Mouse (Mus musculus): ENCODE measurements around the gene Awat2. TPM values are rescaled to one million over a fixed set of nuclear protein-coding genes. Genes with fewer than 3 reads are reported as not detected.
"Not testable (repeated sequence)": the region's sequence is repeated elsewhere in the genome, so short reads cannot be mapped to it uniquely, and the experiment has no call there.

The Awat2 gene
- 0.12 and 0.13 TPM in 2 replicates for polyA plus RNA-seq (2015; fragmentation: Nextera tagmentation; extraction: Ambion mirVana)

DNA sequence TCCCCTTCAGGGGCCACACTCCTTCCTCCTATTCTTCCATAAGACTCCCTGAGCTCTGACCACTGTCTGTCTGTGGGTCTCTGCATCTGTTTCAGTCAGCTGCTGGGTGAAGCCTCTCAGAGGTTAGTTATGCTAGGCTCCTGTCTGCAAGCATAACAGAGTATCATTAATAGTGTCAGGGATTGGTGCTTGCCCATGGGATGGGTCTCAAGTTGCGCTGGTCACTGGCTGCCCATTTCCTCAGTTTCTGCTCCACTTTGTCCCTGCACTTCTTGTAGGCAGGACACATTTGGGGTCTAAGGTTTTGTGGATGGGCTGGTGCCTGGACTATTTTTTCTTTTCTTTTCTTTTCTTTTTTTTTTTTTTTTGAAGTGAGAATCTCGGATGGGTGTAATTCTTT is at the start of gene Awat2:
Awat2 (minus strand) TSS at position 101 of the 400 bp plus-strand sequence.
- not testable (repeated sequence) for H3K36me3 ChIP-seq (ENCODE audit: control insufficient read depth, insufficient read depth); H3K27ac ChIP-seq (ENCODE audit: low read depth, low read length); H3K4me2 ChIP-seq (replicated peaks; ENCODE audit: low read depth); H3K9ac ChIP-seq (ENCODE audit: low read depth, low read length); H3K4me3 ChIP-seq (ENCODE audit: low read depth, low read length); H3K4me1 ChIP-seq (replicated peaks; ENCODE audit: control insufficient read depth, insufficient read depth, low read length); ATAC-seq; H3K27me3 ChIP-seq (replicated peaks; ENCODE audit: control insufficient read depth, insufficient read depth, low read length); H3K9me3 ChIP-seq (ENCODE audit: control insufficient read depth)
- 100% methylated on average over 2 of the region's 2 CpGs for WGBS

DNA sequence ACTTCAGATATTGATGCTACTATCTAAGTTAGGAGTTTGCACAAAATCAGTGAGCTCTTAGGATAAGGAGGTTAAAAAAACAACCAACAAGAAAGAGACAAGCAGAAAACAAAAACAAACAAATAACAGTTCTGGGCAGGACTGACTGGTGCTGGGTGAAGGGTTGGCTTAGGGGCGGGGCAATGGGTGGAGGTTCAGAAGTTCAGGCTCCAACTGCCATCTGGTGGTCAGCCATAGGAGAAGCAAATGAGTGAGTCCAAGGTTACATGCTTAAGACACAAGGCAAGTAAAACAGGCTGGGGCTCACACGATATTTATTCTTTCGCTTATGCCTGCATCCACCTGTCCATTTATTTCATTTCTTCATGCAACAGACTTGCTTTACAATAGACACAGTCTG is 37.8 kb upstream of the Awat2 start:
- peak; percentile 80 for TF ChIP-seq CTCF (IDR thresholded peaks at IDR 0.05; ENCODE audit: low read depth)
- H3K27me3 ChIP-seq (replicated peaks; ENCODE audit: control insufficient read depth, insufficient read depth, low read length): no peaks in the 10 kb centered on the region
- 34% methylated on average over 3 of the region's 3 CpGs for WGBS
- no peaks in the 10 kb centered on the region for H3K9me3 ChIP-seq (ENCODE audit: control insufficient read depth)
- H3K27ac ChIP-seq (ENCODE audit: low read depth, low read length): no peak overlapping the region
- ATAC-seq: no peak; the same call in 1 of the 2 replicates
- no peak overlapping the region for H3K4me3 ChIP-seq (ENCODE audit: low read depth, low read length)
- no peaks in the 10 kb centered on the region for H3K4me1 ChIP-seq (replicated peaks; ENCODE audit: control insufficient read depth, insufficient read depth, low read length)
- H3K9ac ChIP-seq (ENCODE audit: low read depth, low read length): no peak overlapping the region
- H3K36me3 ChIP-seq (ENCODE audit: control insufficient read depth, insufficient read depth): no peaks in the 10 kb centered on the region
- H3K4me2 ChIP-seq (replicated peaks; ENCODE audit: low read depth): no peak overlapping the region

DNA sequence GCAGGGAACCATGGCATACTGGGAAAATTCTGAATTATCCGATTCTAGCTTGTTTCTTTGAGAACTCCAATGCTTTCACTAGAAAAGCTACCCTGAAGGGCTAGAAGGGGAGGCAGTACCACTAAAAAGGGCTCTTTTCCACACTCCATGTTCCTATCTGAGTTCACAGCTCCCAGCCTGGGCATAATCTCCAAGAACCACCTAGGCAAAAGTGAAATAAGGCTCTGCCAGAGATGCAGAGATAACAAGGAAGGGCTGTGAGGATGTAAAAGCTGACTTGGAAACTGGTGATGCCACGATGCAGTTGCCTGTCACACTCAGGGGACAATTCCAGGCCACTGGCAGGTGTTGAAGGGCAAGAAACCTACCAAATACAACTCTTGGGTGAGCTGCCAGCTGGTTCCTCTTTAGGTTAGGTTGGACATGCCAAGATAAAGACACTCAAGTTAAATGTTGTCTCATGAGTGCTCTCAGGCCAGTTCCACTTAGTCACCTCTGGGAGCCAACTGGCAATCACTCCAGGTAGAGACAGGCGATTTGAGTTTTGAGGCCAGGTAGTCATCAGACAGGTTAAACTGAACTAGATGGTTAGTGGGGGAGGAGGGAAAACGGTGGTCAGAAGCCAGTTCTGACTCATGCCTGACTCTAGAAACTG is 33.2 kb upstream of the Awat2 start:
- Histone ChIP-seq H3K27me3 (replicated peaks; ENCODE audit: control insufficient read depth, insufficient read depth, low read length) (no peaks in the 10 kb centered on the region), H3K9ac (ENCODE audit: low read depth, low read length) (no peak overlapping the region), H3K27ac (ENCODE audit: low read depth, low read length) (no peak overlapping the region), H3K36me3 (ENCODE audit: control insufficient read depth, insufficient read depth) (no peaks in the 10 kb centered on the region), H3K4me2 (replicated peaks; ENCODE audit: low read depth) (no peak overlapping the region), H3K4me3 (ENCODE audit: low read depth, low read length) (no peak overlapping the region), H3K4me1 (replicated peaks; ENCODE audit: control insufficient read depth, insufficient read depth, low read length) (no peaks in the 10 kb centered on the region), H3K9me3 (ENCODE audit: control insufficient read depth) (no peaks in the 10 kb centered on the region)
- 71% methylated on average over 4 of the region's 4 CpGs for WGBS
- no peak for ATAC-seq
- TF ChIP-seq CTCF (IDR thresholded peaks at IDR 0.05; ENCODE audit: low read depth): no peak

DNA sequence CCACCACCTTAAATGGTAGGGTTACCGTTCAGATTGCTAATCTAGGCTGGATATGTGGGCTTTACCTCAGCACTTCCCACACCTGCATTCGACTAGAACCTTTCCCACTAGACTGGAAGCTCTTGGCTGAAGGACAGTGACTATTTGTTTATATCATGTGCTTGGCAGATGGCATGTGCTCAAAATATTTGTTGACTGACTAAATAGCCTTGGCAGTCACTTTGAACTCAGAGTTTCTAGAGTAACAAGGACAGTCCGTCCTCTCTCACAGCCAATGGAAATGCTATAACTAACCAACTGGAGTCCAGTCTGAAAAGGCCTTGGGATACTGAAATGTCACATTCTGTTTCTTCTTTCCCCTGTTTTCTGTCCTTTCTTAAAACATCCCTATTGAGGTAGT is 29.0 kb upstream of the Awat2 start:
- H3K4me1 ChIP-seq (replicated peaks; ENCODE audit: control insufficient read depth, insufficient read depth, low read length): no peaks in the 10 kb centered on the region
- no peak overlapping the region for H3K27ac ChIP-seq (ENCODE audit: low read depth, low read length)
- H3K4me3 ChIP-seq (ENCODE audit: low read depth, low read length): no peak overlapping the region
- no peaks in the 10 kb centered on the region for H3K9me3 ChIP-seq (ENCODE audit: control insufficient read depth)
- TF ChIP-seq CTCF (IDR thresholded peaks at IDR 0.05; ENCODE audit: low read depth): no peak
- H3K9ac ChIP-seq (ENCODE audit: low read depth, low read length): no peak overlapping the region
- no peaks in the 10 kb centered on the region for H3K27me3 ChIP-seq (replicated peaks; ENCODE audit: control insufficient read depth, insufficient read depth, low read length)
- H3K4me2 ChIP-seq (replicated peaks; ENCODE audit: low read depth): no peak overlapping the region
- WGBS: 79% methylated on average over 3 of the region's 3 CpGs
- no peaks in the 10 kb centered on the region for H3K36me3 ChIP-seq (ENCODE audit: control insufficient read depth, insufficient read depth)
- no peak for ATAC-seq

DNA sequence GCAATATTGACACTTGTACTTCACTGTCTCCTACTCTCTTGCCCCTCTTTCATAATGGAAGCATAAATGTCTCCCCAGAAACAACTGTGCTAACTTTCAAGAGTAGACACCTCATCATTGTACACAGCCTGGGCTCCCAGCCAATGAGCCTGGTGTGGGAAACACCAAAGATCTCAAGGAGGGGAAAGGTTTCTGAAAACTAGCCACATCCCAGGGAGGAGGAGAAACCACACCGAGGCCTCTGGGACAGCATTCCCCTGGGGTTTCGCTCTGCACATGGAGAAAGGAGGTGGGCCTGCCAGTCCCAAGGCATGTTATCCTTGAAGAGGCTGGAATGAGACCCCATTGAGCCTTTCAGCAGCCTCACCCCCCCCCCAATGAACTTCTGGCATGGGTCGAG is 27.6 kb upstream of the Awat2 start:
- no peak for TF ChIP-seq CTCF (IDR thresholded peaks at IDR 0.05; ENCODE audit: low read depth)
- Histone ChIP-seq H3K36me3 (ENCODE audit: control insufficient read depth, insufficient read depth) (no peaks in the 10 kb centered on the region), H3K4me1 (replicated peaks; ENCODE audit: control insufficient read depth, insufficient read depth, low read length) (no peaks in the 10 kb centered on the region), H3K9ac (ENCODE audit: low read depth, low read length) (no peak overlapping the region), H3K4me2 (replicated peaks; ENCODE audit: low read depth) (no peak overlapping the region), H3K27me3 (replicated peaks; ENCODE audit: control insufficient read depth, insufficient read depth, low read length) (no peaks in the 10 kb centered on the region), H3K4me3 (ENCODE audit: low read depth, low read length) (no peak overlapping the region), H3K27ac (ENCODE audit: low read depth, low read length) (no peak overlapping the region), H3K9me3 (ENCODE audit: control insufficient read depth) (no peaks in the 10 kb centered on the region)
- ATAC-seq: no peak
- WGBS: 87% methylated on average over 3 of the region's 3 CpGs

DNA sequence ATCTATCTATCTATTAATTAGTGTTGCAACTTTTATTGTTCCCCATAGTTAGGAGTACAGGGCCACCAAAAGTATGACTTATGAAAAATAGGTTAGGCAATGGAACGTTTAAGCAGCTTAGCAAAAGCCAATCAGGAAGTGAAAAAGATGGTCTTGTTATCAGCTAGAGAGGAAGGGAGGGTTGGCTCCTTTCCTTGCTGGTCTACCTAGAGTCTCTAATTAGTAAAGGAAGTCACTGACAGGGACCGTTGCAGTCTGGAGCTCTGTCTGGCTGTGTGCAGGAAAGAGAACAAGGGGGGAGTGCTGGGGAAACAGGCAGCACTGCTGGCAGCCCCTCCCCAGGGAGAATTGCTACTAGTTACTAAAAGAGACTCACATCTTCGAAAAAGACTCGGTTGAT is 25.5 kb upstream of the Awat2 start:
- no peak for ATAC-seq
- no peak overlapping the region for H3K9ac ChIP-seq (ENCODE audit: low read depth, low read length)
- H3K4me2 ChIP-seq (replicated peaks; ENCODE audit: low read depth): no peak overlapping the region
- H3K4me1 ChIP-seq (replicated peaks; ENCODE audit: control insufficient read depth, insufficient read depth, low read length): no peaks in the 10 kb centered on the region
- TF ChIP-seq CTCF (IDR thresholded peaks at IDR 0.05; ENCODE audit: low read depth): no peak
- no peaks in the 10 kb centered on the region for H3K36me3 ChIP-seq (ENCODE audit: control insufficient read depth, insufficient read depth)
- WGBS: 65% methylated on average over 4 of the region's 4 CpGs
- no peaks in the 10 kb centered on the region for H3K27me3 ChIP-seq (replicated peaks; ENCODE audit: control insufficient read depth, insufficient read depth, low read length)
- no peak overlapping the region for H3K4me3 ChIP-seq (ENCODE audit: low read depth, low read length)
- no peaks in the 10 kb centered on the region for H3K9me3 ChIP-seq (ENCODE audit: control insufficient read depth)
- H3K27ac ChIP-seq (ENCODE audit: low read depth, low read length): no peak overlapping the region

DNA sequence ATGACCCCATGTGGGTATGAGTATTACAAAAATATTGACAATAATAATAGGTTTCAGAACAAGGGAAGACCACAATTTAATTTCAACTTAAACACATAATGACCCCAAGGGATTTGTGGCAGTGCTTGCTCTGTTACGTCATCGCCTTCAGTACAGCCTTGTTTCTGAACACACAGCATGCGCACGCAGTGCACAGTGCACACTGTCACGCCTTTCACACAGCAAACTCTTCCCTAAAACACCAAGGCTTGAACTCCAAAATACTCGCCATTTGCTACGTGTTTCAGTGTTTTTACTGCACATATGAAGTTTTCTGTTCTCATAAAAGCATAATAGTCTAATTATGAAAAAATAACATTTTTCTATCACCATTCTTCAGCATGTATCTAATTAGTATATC is 1.0 kb upstream of the Awat2 start:
- Histone ChIP-seq H3K9me3 (ENCODE audit: control insufficient read depth) (no peaks in the 10 kb centered on the region), H3K27me3 (replicated peaks; ENCODE audit: control insufficient read depth, insufficient read depth, low read length) (no peaks in the 10 kb centered on the region), H3K4me3 (ENCODE audit: low read depth, low read length) (no peak overlapping the region), H3K4me2 (replicated peaks; ENCODE audit: low read depth) (no peak overlapping the region), H3K4me1 (replicated peaks; ENCODE audit: control insufficient read depth, insufficient read depth, low read length) (no peaks in the 10 kb centered on the region), H3K27ac (ENCODE audit: low read depth, low read length) (no peak overlapping the region), H3K36me3 (ENCODE audit: control insufficient read depth, insufficient read depth) (no peaks in the 10 kb centered on the region), H3K9ac (ENCODE audit: low read depth, low read length) (no peak overlapping the region)
- 88% methylated on average over 7 of the region's 7 CpGs for WGBS
- ATAC-seq: no peak
- no peak for TF ChIP-seq CTCF (IDR thresholded peaks at IDR 0.05; ENCODE audit: low read depth)

All from intestine, postnatal 0 days (tissue).